ENCODE assay signal across 10 mouse cellular contexts in the genomic region with DNA sequence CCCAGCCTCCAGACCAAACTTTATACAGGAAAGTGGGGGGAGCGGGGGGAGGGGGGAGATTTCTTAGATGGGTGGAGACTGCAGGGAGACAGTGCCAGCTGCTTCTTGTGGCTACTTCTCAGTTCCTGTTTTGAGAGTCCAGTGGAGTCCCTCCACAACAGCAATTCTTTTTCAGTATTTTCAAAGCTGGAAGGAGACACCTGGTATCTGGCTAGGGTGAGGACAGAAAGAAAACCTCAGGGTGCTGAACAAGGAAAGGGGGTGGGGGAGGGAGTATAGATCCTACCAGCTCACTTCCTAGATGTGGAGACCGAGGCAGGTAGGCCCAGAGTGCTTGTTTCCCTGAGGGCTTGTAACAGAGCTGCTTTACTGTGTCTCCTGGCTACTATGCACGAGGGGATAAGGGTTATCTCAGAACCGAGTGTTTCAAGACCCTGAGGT. TPM values are rescaled to one million over a fixed set of nuclear protein-coding genes. Genes with fewer than 3 reads are reported as not detected.
DNase-seq lines count a peak whose midpoint lies in the region; ATAC-seq lines count a peak whose summit lies in the region.
"Had no signal": no experiment of that assay in that cellular context is flagged by ENCODE, and none has a peak within 500 bp of the region (broad histone marks: within the 10 kb centered on the region; RNA-seq: fewer than 3 reads in every experiment).

No protein-coding gene starts in this region.

- H3K9ac ChIP-seq in hindbrain, embryonic 12.5 days = no peak overlapping the region; the same call in 1 of the 2 replicates
- H3K9ac ChIP-seq in hindbrain, embryonic 11.5 days (ENCODE audit: low read depth, low read length) = no peak overlapping the region
- H3K9ac ChIP-seq in embryonic facial prominence, embryonic 11.5 days (replicated peaks; ENCODE audit: low read length) = no peak overlapping the region
- no peak overlapping the region for H3K9ac ChIP-seq in liver, embryonic 13.5 days
- H3K9ac ChIP-seq: neural tube, embryonic 13.5 days had no signal

- no peaks in the 10 kb centered on the region for H3K9me3 ChIP-seq in hindbrain, embryonic 12.5 days (replicated peaks)
- no peaks in the 10 kb centered on the region for H3K9me3 ChIP-seq in hindbrain, embryonic 11.5 days (ENCODE audit: control insufficient read depth, low read length)
- H3K9me3 ChIP-seq in embryonic facial prominence, embryonic 11.5 days (replicated peaks; ENCODE audit: control insufficient read depth, low read length) = no peaks in the 10 kb centered on the region
- no peaks in the 10 kb centered on the region for H3K9me3 ChIP-seq in liver, embryonic 13.5 days (replicated peaks)
- H3K9me3 ChIP-seq: neural tube, embryonic 13.5 days had no signal

- H3K4me2 ChIP-seq in hindbrain, embryonic 12.5 days (replicated peaks) = no peak overlapping the region
- H3K4me2 ChIP-seq in hindbrain, embryonic 11.5 days (replicated peaks; ENCODE audit: low read depth, low read length) = no peak overlapping the region
- H3K4me2 ChIP-seq in embryonic facial prominence, embryonic 11.5 days (ENCODE audit: low read depth, low read length) = no peak overlapping the region
- no peak overlapping the region for H3K4me2 ChIP-seq in liver, embryonic 13.5 days
- H3K4me2 ChIP-seq: neural tube, embryonic 13.5 days had no signal

- H3K27ac ChIP-seq in hindbrain, embryonic 12.5 days = peak overlapping the region; percentile 35; the same call in 1 of the 2 replicates
- H3K27ac ChIP-seq in hindbrain, embryonic 11.5 days (ENCODE audit: low read depth, low read length) = no peak overlapping the region
- no peak overlapping the region for H3K27ac ChIP-seq in embryonic facial prominence, embryonic 11.5 days (replicated peaks; ENCODE audit: low read depth, low read length)
- H3K27ac ChIP-seq in liver, embryonic 13.5 days = peak overlapping the region; percentile 63
- H3K27ac ChIP-seq: neural tube, embryonic 13.5 days had no signal

- ATAC-seq in hindbrain, embryonic 12.5 days (ENCODE audit: low FRiP score) = no peak
- ATAC-seq in hindbrain, embryonic 11.5 days (ENCODE audit: low FRiP score) = no peak
- ATAC-seq in embryonic facial prominence, embryonic 11.5 days (replicated peaks; ENCODE audit: insufficient number of reproducible peaks, low FRiP score, low TSS enrichment, low read depth) = no peak
- no peak for ATAC-seq in liver, embryonic 13.5 days (ENCODE audit: low read depth)

- no peak overlapping the region for H3K4me3 ChIP-seq in hindbrain, embryonic 12.5 days
- no peak overlapping the region for H3K4me3 ChIP-seq in hindbrain, embryonic 11.5 days (ENCODE audit: low read depth, low read length)
- H3K4me3 ChIP-seq in embryonic facial prominence, embryonic 11.5 days (ENCODE audit: low read depth, low read length) = no peak overlapping the region
- no peak overlapping the region for H3K4me3 ChIP-seq in liver, embryonic 13.5 days (replicated peaks)
- H3K4me3 ChIP-seq: neural tube, embryonic 13.5 days had no signal

- no peak for DNase-seq in hindbrain, embryonic 11.5 days (ENCODE audit: low spot score)
- DNase-seq in 416B (ENCODE audit: low read depth) (peak; percentile 90), MN1 (ENCODE audit: low spot score) (no peak)
- peak; percentile 32 for DNase-seq in embryonic facial prominence, embryonic 11.5 days (ENCODE audit: low spot score)
- DNase-seq in liver, embryonic 13.5 days = no peak
- no peak for DNase-seq in layer of hippocampus, adult 8-10 months (ENCODE audit: low spot score in 2 of 2)
- no peak for DNase-seq in embryo, embryonic 10 days (ENCODE audit: low spot score)
- DNase-seq: cerebellum, postnatal 14 days had no signal

- WGBS in hindbrain, embryonic 12.5 days = 34% methylated on average over 4 of the region's 4 CpGs
- 47% methylated on average over 4 of the region's 4 CpGs for WGBS in hindbrain, embryonic 11.5 days
- 43% methylated on average over 4 of the region's 4 CpGs for WGBS in embryonic facial prominence, embryonic 11.5 days
- WGBS in liver, embryonic 13.5 days (ENCODE audit: insufficient replicate concordance) = 10% methylated on average over 4 of the region's 4 CpGs

- peaks cover 14% of the 10 kb centered on the region for H3K36me3 ChIP-seq in hindbrain, embryonic 12.5 days
- 0 out of 2 replicates have a peak, but pooled peaks cover 3% of the 10 kb centered on the region for H3K36me3 ChIP-seq in hindbrain, embryonic 11.5 days (ENCODE audit: control insufficient read depth, insufficient read depth, low read length)
- no peaks in the 10 kb centered on the region; the same call in 1 of the 2 replicates for H3K36me3 ChIP-seq in embryonic facial prominence, embryonic 11.5 days (replicated peaks; ENCODE audit: control insufficient read depth, insufficient read depth, low read depth, low read length)
- peaks cover 6% of the 10 kb centered on the region for H3K36me3 ChIP-seq in liver, embryonic 13.5 days

- H3K4me1 ChIP-seq in hindbrain, embryonic 12.5 days = peaks cover 7% of the 10 kb centered on the region; the same call in 1 of the 2 replicates
- no peaks in the 10 kb centered on the region for H3K4me1 ChIP-seq in hindbrain, embryonic 11.5 days (replicated peaks; ENCODE audit: control insufficient read depth, insufficient read depth, low read length)
- 0 out of 2 replicates have a peak, but pooled peaks cover 3% of the 10 kb centered on the region for H3K4me1 ChIP-seq in embryonic facial prominence, embryonic 11.5 days (ENCODE audit: control insufficient read depth, insufficient read depth, low read length)
- H3K4me1 ChIP-seq in liver, embryonic 13.5 days (replicated peaks) = peaks cover 30% of the 10 kb centered on the region

- no peaks in the 10 kb centered on the region for H3K27me3 ChIP-seq in hindbrain, embryonic 12.5 days
- H3K27me3 ChIP-seq in hindbrain, embryonic 11.5 days (ENCODE audit: control insufficient read depth, insufficient read depth, low read length) = no peaks in the 10 kb centered on the region
- H3K27me3 ChIP-seq in embryonic facial prominence, embryonic 11.5 days (ENCODE audit: control insufficient read depth, insufficient read depth, low read length) = no peaks in the 10 kb centered on the region
- no peaks in the 10 kb centered on the region for H3K27me3 ChIP-seq in liver, embryonic 13.5 days
- H3K27me3 ChIP-seq: neural tube, embryonic 13.5 days had no signal

RNA-seq across cellular contexts. Expression of a gene that starts 13.6 kb away (rescaled TPM):
- 63.0 and 67.8 TPM in 2 replicates for polyA plus RNA-seq in hindbrain, embryonic 12.5 days (2016; fragmentation: Nextera tagmentation; extraction: Ambion mirVana)
- polyA plus RNA-seq in hindbrain, embryonic 11.5 days (2014; fragmentation: Nextera tagmentation; extraction: Ambion mirVana) = 31.2 and 35.7 TPM in 2 replicates
- polyA plus RNA-seq in embryonic facial prominence, embryonic 11.5 days (2014; fragmentation: Nextera tagmentation; extraction: Ambion mirVana) = 20.1 and 22.2 TPM in 2 replicates
- polyA plus RNA-seq in liver, embryonic 13.5 days (2015; fragmentation: Nextera tagmentation; extraction: Ambion mirVana) = 5.2 and 5.5 TPM in 2 replicates
- 10 to 100 TPM; 65.2 to 77.4 (median 75.3) TPM for total RNA-seq in layer of hippocampus, adult 8-10 months (2022)

RNA-seq across cellular contexts. Expression of a gene that starts 17.0 kb away (rescaled TPM):
- polyA plus RNA-seq in hindbrain, embryonic 12.5 days (2016; fragmentation: Nextera tagmentation; extraction: Ambion mirVana) = 9.8 and 10.1 TPM in 2 replicates
- polyA plus RNA-seq in hindbrain, embryonic 11.5 days (2014; fragmentation: Nextera tagmentation; extraction: Ambion mirVana) = 6.4 and 8.3 TPM in 2 replicates
- 13.5 and 14.5 TPM in 2 replicates for polyA plus RNA-seq in embryonic facial prominence, embryonic 11.5 days (2014; fragmentation: Nextera tagmentation; extraction: Ambion mirVana)
- 18.9 and 21.1 TPM in 2 replicates for polyA plus RNA-seq in liver, embryonic 13.5 days (2015; fragmentation: Nextera tagmentation; extraction: Ambion mirVana)
- total RNA-seq in layer of hippocampus, adult 8-10 months (2022) = 10 to 100 TPM; 13.2 to 19.0 (median 15.6) TPM

RNA-seq across cellular contexts. Expression of a gene that starts 46.4 kb away (rescaled TPM):
- 19.2 and 23.8 TPM in 2 replicates for polyA plus RNA-seq in hindbrain, embryonic 12.5 days (2016; fragmentation: Nextera tagmentation; extraction: Ambion mirVana)
- polyA plus RNA-seq in hindbrain, embryonic 11.5 days (2014; fragmentation: Nextera tagmentation; extraction: Ambion mirVana) = 11.0 and 11.9 TPM in 2 replicates
- polyA plus RNA-seq in embryonic facial prominence, embryonic 11.5 days (2014; fragmentation: Nextera tagmentation; extraction: Ambion mirVana) = 11.0 and 13.6 TPM in 2 replicates
- polyA plus RNA-seq in liver, embryonic 13.5 days (2015; fragmentation: Nextera tagmentation; extraction: Ambion mirVana) = 2.1 and 2.5 TPM in 2 replicates
- 1 to 10 TPM; 2.6 to 4.2 (median 3.0) TPM for total RNA-seq in layer of hippocampus, adult 8-10 months (2022)

Comparison
In these comparisons a context has a peak if more than half of its experiments do, and no peak if none do; other contexts are left out.
1. H3K27ac ChIP-seq: peak in hindbrain, embryonic 12.5 days (single experiment) and liver, embryonic 13.5 days (single experiment); none in hindbrain, embryonic 11.5 days (single experiment) and embryonic facial prominence, embryonic 11.5 days (single experiment).
2. DNase-seq: peak in 416B (single experiment) and embryonic facial prominence, embryonic 11.5 days (single experiment); none in hindbrain, embryonic 11.5 days (single experiment), liver, embryonic 13.5 days (single experiment), MN1 (single experiment), layer of hippocampus, adult 8-10 months (0 of 2) and embryo, embryonic 10 days (single experiment).